Mouse (Mus musculus): ENCODE measurements around the gene Orm2. TPM values are rescaled to one million over a fixed set of nuclear protein-coding genes. Genes with fewer than 3 reads are reported as not detected.

The Orm2 gene
- polyA plus RNA-seq, 1 experiment from 2014 or later, result not detected

DNA sequence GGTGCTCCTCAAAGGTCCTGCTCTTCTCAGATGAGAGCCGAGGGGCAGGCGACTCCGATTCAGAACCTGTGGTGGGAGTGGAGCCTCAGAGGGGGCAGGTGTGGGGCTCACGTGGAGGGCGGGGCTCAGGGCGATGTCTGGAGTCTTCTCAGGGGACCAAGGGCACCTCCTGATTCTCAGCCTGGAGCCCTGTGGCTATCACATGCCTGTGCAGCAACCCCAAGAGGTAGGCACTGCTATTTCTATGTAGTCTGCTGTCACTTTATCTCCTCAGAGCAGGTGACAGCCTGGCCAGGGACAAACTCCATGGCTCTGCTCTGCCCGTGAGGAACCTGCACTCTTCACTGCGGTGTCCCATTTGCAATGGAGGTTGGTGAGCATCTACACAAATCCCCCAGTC is 11.2 kb downstream of the Orm2 start:
- DNase-seq (ENCODE audit: low spot score) (no peak), ATAC-seq (replicated peaks; ENCODE audit: low FRiP score, low read depth) (no peak)
- no peak overlapping the region for H3K27ac ChIP-seq
- H3K36me3 ChIP-seq (ENCODE audit: insufficient read depth, low read length), result peaks cover 17% of the 10 kb centered on the region
- H3K9me3 ChIP-seq (replicated peaks; ENCODE audit: low read length), result no peaks in the 10 kb centered on the region
- TF ChIP-seq CTCF (IDR thresholded peaks at IDR 0.05; ENCODE audit: low read depth), result no peak
- no peaks in the 10 kb centered on the region for H3K4me1 ChIP-seq (replicated peaks; ENCODE audit: insufficient read depth, low read length)
- H3K27me3 ChIP-seq (ENCODE audit: insufficient read depth, low read length), result no peaks in the 10 kb centered on the region
- H3K4me2 ChIP-seq (ENCODE audit: low read length), result no peak overlapping the region
- WGBS, result 93% methylated on average over 8 of the region's 8 CpGs
- H3K4me3 ChIP-seq (replicated peaks; ENCODE audit: low read depth, low read length), result no peak overlapping the region
- H3K9ac ChIP-seq (ENCODE audit: low read depth, low read length), result no peak overlapping the region

DNA sequence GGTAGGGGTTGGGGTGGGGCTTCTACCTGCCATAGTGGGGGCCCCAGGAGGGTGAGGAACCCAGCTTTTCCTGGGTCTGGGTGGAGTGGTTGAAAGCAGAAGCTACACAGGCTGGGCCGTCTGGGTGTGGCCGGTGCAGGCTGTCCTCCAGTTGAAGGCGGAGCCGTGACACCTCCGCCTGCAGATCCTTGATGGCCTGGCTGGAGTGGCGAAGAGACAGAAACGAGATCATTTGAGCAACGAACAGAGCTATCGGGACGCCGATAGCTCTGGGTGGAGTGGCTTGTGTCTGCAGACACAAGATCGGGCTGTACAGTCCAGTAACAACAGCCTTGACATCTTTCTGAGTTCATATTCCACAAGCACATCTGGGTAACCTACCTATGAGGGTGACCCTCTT is 12.1 kb downstream of the Orm2 start:
- TF ChIP-seq CTCF (IDR thresholded peaks at IDR 0.05; ENCODE audit: low read depth), result no peak
- Histone ChIP-seq H3K4me2 (ENCODE audit: low read length) (no peak overlapping the region), H3K9me3 (replicated peaks; ENCODE audit: low read length) (no peaks in the 10 kb centered on the region), H3K4me3 (replicated peaks; ENCODE audit: low read depth, low read length) (no peak overlapping the region), H3K4me1 (replicated peaks; ENCODE audit: insufficient read depth, low read length) (no peaks in the 10 kb centered on the region), H3K27ac (no peak overlapping the region), H3K27me3 (ENCODE audit: insufficient read depth, low read length) (no peaks in the 10 kb centered on the region), H3K36me3 (ENCODE audit: insufficient read depth, low read length) (peaks cover 24% of the 10 kb centered on the region), H3K9ac (ENCODE audit: low read depth, low read length) (no peak overlapping the region)
- WGBS, result 60% methylated on average over 12 of the region's 12 CpGs
- ATAC-seq (replicated peaks; ENCODE audit: low FRiP score, low read depth) (no peak), DNase-seq (ENCODE audit: low spot score) (no peak)

DNA sequence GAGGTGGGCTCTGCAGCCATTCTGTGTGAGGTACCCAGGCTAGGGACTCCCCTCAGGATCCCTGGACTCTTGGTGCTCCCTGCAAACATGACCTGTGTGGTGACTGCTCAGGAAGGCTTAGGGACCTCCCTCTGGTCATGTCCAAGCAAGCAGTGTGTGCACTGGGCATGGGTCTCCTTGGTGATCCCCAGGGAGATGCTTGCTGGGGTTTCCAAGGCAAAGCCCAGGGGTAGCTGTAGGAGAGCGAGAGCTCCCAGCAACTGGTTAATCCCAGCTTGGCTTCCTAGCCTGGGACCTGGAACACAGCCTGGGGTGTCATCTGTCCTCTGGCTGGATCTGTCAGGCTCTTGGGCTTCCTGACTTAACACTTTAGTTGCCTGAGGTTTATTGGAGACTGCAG is 13.1 kb downstream of the Orm2 start:
- peaks cover 33% of the 10 kb centered on the region for H3K36me3 ChIP-seq (ENCODE audit: insufficient read depth, low read length)
- no peaks in the 10 kb centered on the region for H3K4me1 ChIP-seq (replicated peaks; ENCODE audit: insufficient read depth, low read length)
- H3K27ac ChIP-seq, result no peak overlapping the region
- no peak overlapping the region for H3K4me2 ChIP-seq (ENCODE audit: low read length)
- WGBS, result 50% methylated on average over 1 of the region's 1 CpGs
- TF ChIP-seq CTCF (IDR thresholded peaks at IDR 0.05; ENCODE audit: low read depth), result no peak
- ATAC-seq (replicated peaks; ENCODE audit: low FRiP score, low read depth), result no peak
- H3K4me3 ChIP-seq (replicated peaks; ENCODE audit: low read depth, low read length), result no peak overlapping the region
- no peaks in the 10 kb centered on the region for H3K9me3 ChIP-seq (replicated peaks; ENCODE audit: low read length)
- no peak for DNase-seq (ENCODE audit: low spot score)
- H3K27me3 ChIP-seq (ENCODE audit: insufficient read depth, low read length), result no peaks in the 10 kb centered on the region
- no peak overlapping the region for H3K9ac ChIP-seq (ENCODE audit: low read depth, low read length)

DNA sequence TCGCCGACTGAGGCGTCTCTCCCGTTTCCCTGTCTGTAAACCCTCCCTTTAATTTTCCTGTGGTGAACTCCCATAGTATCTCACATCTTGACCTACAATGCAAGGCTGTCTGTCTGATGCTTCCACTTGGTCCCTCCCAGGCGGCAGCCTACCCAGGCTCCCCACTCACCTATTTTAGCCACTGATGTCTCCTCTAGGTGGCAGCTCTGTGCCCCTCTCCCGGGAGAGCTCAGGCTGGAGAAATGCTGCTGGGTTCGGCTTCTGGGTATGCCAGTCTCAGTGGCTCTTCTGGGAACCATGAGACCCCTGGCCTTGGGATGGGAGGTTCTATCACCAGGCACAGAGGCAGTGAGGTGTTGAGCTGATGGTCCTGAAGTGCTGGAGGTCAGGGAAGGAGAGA is 15.2 kb downstream of the Orm2 start:
- peak; percentile 54; the same call in 1 of the 2 replicates for TF ChIP-seq CTCF (IDR thresholded peaks at IDR 0.05; ENCODE audit: low read depth)
- Histone ChIP-seq H3K27me3 (ENCODE audit: insufficient read depth, low read length) (no peaks in the 10 kb centered on the region), H3K9ac (ENCODE audit: low read depth, low read length) (no peak overlapping the region), H3K27ac (no peak overlapping the region), H3K4me1 (replicated peaks; ENCODE audit: insufficient read depth, low read length) (no peaks in the 10 kb centered on the region), H3K4me2 (ENCODE audit: low read length) (no peak overlapping the region), H3K4me3 (replicated peaks; ENCODE audit: low read depth, low read length) (no peak overlapping the region), H3K9me3 (replicated peaks; ENCODE audit: low read length) (no peaks in the 10 kb centered on the region), H3K36me3 (ENCODE audit: insufficient read depth, low read length) (peaks cover 46% of the 10 kb centered on the region)
- no peak for ATAC-seq (replicated peaks; ENCODE audit: low FRiP score, low read depth)
- DNase-seq (ENCODE audit: low spot score), result no peak
- WGBS, result 73% methylated on average over 7 of the region's 7 CpGs

DNA sequence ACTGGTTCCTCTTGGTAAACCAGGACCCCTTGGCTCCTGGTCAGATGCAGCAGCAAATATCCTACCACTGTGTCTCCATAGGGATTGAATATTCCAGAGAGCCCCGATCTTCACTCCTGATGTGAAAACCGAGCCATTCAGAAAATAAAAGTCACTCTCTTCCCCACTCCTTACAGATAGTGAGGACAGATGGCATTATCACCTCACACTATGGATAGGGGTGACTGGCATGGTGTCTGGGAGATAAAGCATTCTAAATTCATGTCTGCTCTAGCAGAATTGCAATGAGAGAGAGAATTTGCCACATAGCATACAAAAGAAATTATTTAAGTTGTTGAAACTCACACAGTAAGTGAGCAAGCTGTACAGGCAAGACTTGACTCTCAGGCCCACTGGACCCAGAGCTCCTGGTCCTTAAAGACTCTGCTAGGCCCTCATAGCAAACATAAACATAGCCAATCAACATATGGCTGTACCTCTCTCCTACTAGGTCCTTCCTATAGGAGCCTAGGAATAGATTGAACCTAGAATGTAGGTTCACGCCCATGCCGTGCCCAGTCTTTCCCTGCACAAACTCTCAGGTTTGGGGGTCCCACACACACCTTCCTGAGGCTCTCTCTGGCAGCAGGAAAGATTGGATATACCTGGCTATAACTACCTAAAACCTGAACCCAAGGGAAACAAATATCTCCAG is 20.6 kb downstream of the Orm2 start:
- peaks cover 45% of the 10 kb centered on the region for H3K36me3 ChIP-seq (ENCODE audit: insufficient read depth, low read length)
- 85% methylated on average over 4 of the region's 4 CpGs for WGBS
- ATAC-seq (replicated peaks; ENCODE audit: low FRiP score, low read depth), result no peak
- no peak overlapping the region for H3K4me2 ChIP-seq (ENCODE audit: low read length)
- TF ChIP-seq CTCF (IDR thresholded peaks at IDR 0.05; ENCODE audit: low read depth), result no peak
- no peak overlapping the region for H3K9ac ChIP-seq (ENCODE audit: low read depth, low read length)
- H3K4me3 ChIP-seq (replicated peaks; ENCODE audit: low read depth, low read length), result no peak overlapping the region
- no peak for DNase-seq (ENCODE audit: low spot score)
- no peak overlapping the region for H3K27ac ChIP-seq
- H3K27me3 ChIP-seq (ENCODE audit: insufficient read depth, low read length), result no peaks in the 10 kb centered on the region
- no peaks in the 10 kb centered on the region for H3K4me1 ChIP-seq (replicated peaks; ENCODE audit: insufficient read depth, low read length)
- H3K9me3 ChIP-seq (replicated peaks; ENCODE audit: low read length), result no peaks in the 10 kb centered on the region

DNA sequence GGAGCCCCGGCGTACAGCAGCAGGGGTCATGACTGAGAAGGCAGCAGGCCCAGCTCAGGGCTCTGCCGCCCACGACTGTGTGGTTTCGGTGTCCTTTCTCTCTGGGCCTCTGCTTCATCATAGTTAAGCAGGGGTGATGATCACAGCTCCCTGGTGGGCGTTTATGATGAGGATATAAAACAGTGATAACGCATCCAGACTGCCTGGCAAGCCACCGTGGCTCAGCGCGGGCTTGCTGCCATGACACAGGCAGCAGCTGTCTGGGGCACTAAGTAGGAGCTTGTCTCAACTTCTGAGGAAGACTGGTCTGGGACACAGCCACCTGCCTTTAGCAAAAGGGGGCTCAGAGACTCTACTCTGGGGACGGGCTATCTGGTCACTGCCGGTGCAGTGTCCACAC is 21.2 kb downstream of the Orm2 start:
- Histone ChIP-seq H3K9ac (ENCODE audit: low read depth, low read length) (no peak overlapping the region), H3K36me3 (ENCODE audit: insufficient read depth, low read length) (peaks cover 45% of the 10 kb centered on the region), H3K4me2 (ENCODE audit: low read length) (no peak overlapping the region), H3K4me1 (replicated peaks; ENCODE audit: insufficient read depth, low read length) (no peaks in the 10 kb centered on the region), H3K9me3 (replicated peaks; ENCODE audit: low read length) (no peaks in the 10 kb centered on the region), H3K4me3 (replicated peaks; ENCODE audit: low read depth, low read length) (no peak overlapping the region), H3K27ac (no peak overlapping the region), H3K27me3 (ENCODE audit: insufficient read depth, low read length) (no peaks in the 10 kb centered on the region)
- TF ChIP-seq CTCF (IDR thresholded peaks at IDR 0.05; ENCODE audit: low read depth), result no peak
- no peak for DNase-seq (ENCODE audit: low spot score)
- no peak for ATAC-seq (replicated peaks; ENCODE audit: low FRiP score, low read depth)
- WGBS, result 73% methylated on average over 12 of the region's 12 CpGs

DNA sequence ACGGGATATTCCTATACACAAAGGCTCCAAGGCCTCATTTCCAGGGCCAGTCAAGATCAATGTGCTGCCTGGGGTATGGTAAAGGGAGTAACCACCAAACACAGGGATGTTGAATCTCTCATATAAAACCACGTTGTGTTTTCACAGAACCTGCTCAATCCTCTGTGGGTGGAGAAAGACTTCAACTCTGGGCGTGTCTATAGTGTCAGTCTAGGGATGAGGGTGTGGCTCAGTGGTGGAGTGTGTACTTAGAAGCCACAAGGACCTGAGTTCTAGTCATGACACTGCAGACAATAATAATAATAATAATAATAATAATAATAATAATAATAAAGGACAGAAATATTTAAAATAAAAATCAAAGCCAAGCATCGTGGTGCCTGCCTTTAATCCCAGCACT is 22.0 kb downstream of the Orm2 start:
- Histone ChIP-seq H3K4me1 (replicated peaks; ENCODE audit: insufficient read depth, low read length) (no peaks in the 10 kb centered on the region), H3K9ac (ENCODE audit: low read depth, low read length) (no peak overlapping the region), H3K4me3 (replicated peaks; ENCODE audit: low read depth, low read length) (no peak overlapping the region), H3K9me3 (replicated peaks; ENCODE audit: low read length) (no peaks in the 10 kb centered on the region), H3K36me3 (ENCODE audit: insufficient read depth, low read length) (peaks cover 38% of the 10 kb centered on the region), H3K27me3 (ENCODE audit: insufficient read depth, low read length) (no peaks in the 10 kb centered on the region), H3K27ac (no peak overlapping the region), H3K4me2 (ENCODE audit: low read length) (no peak overlapping the region)
- ATAC-seq (replicated peaks; ENCODE audit: low FRiP score, low read depth), result no peak
- TF ChIP-seq CTCF (IDR thresholded peaks at IDR 0.05; ENCODE audit: low read depth), result no peak
- DNase-seq (ENCODE audit: low spot score), result no peak
- WGBS, result 90% methylated on average over 4 of the region's 4 CpGs

Data from kidney, postnatal 0 days (tissue).